Mouse (Mus musculus): ENCODE measurements around the gene Arpc5l. TPM values are rescaled to one million over a fixed set of nuclear protein-coding genes. Genes with fewer than 3 reads are reported as not detected.
A peak's percentile ranks its signal among the peaks of the same experiment; 100 is the strongest.

Arpc5l gene
- 185 and 199 TPM in 2 replicates for polyA plus RNA-seq (2015; fragmentation: Nextera tagmentation; extraction: Ambion mirVana)

GRCm38 (mm10) chr2:39004880-39005435 lies at the start of gene Arpc5l:
Gene Arpc5l (plus strand): TSS chr2:39005348.
- peak; percentile 94 for DNase-seq (ENCODE audit: low spot score)

GRCm38 (mm10) chr2:38956062-38956461 lies 49.1 kb upstream of the Arpc5l start:
- no peak for DNase-seq (ENCODE audit: low spot score)

- no peak for DNase-seq (ENCODE audit: low spot score)
These were observed 47.4 kb upstream of the Arpc5l start for GRCm38 (mm10) chr2:38957671-38958223.

- no peak for DNase-seq (ENCODE audit: low spot score)
These were observed 41.0 kb upstream of the Arpc5l start for GRCm38 (mm10) chr2:38964198-38964597.

- no peak for DNase-seq (ENCODE audit: low spot score)
These were observed 35.5 kb upstream of the Arpc5l start for GRCm38 (mm10) chr2:38969650-38970049.

- DNase-seq (ENCODE audit: low spot score): no peak
These were observed 35.1 kb upstream of the Arpc5l start for GRCm38 (mm10) chr2:38970057-38970456.

- DNase-seq (ENCODE audit: low spot score): no peak
These were observed 31.9 kb upstream of the Arpc5l start for GRCm38 (mm10) chr2:38973223-38973622.

GRCm38 (mm10) chr2:38973701-38974100 lies 31.4 kb upstream of the Arpc5l start:
- no peak for DNase-seq (ENCODE audit: low spot score)

- no peak for DNase-seq (ENCODE audit: low spot score)
These were observed 31.0 kb upstream of the Arpc5l start for GRCm38 (mm10) chr2:38974171-38974570.

- DNase-seq (ENCODE audit: low spot score): no peak
These were observed 30.0 kb upstream of the Arpc5l start for GRCm38 (mm10) chr2:38975181-38975580.

GRCm38 (mm10) chr2:38975941-38976805 lies 29.0 kb upstream of the Arpc5l start:
- DNase-seq (ENCODE audit: low spot score): no peak

- DNase-seq (ENCODE audit: low spot score): no peak
These were observed 27.3 kb upstream of the Arpc5l start for GRCm38 (mm10) chr2:38977837-38978236.

- DNase-seq (ENCODE audit: low spot score): no peak
These were observed 21.7 kb upstream of the Arpc5l start for GRCm38 (mm10) chr2:38983456-38983855.

- DNase-seq (ENCODE audit: low spot score): no peak
These were observed 18.6 kb upstream of the Arpc5l start for GRCm38 (mm10) chr2:38986580-38986979.

- DNase-seq (ENCODE audit: low spot score): no peak
These were observed 17.8 kb upstream of the Arpc5l start for GRCm38 (mm10) chr2:38987371-38987770.

- DNase-seq (ENCODE audit: low spot score): peak; percentile 71
These were observed 17.2 kb upstream of the Arpc5l start for GRCm38 (mm10) chr2:38987803-38988510.

- no peak for DNase-seq (ENCODE audit: low spot score)
These were observed 16.2 kb upstream of the Arpc5l start for GRCm38 (mm10) chr2:38988929-38989328.

- DNase-seq (ENCODE audit: low spot score): no peak
These were observed 13.1 kb upstream of the Arpc5l start for GRCm38 (mm10) chr2:38992004-38992403.

- no peak for DNase-seq (ENCODE audit: low spot score)
These were observed 12.7 kb upstream of the Arpc5l start for GRCm38 (mm10) chr2:38992452-38992851.

GRCm38 (mm10) chr2:38997386-38998374 lies 7.5 kb upstream of the Arpc5l start, which contains the start of gene Wdr38:
Gene Wdr38 (plus strand): TSS chr2:38997476.
- peak; percentile 84 for DNase-seq (ENCODE audit: low spot score)
